Mouse (Mus musculus) MEL (cell line): ENCODE measurements around the gene Vgf. TPM values are rescaled to one million over a fixed set of nuclear protein-coding genes. Genes with fewer than 3 reads are reported as not detected.

Source experiments
- DNase-seq: peaks from one replicate; pipeline ENCODE4 v3.0.0; 2011; ENCODE audit warnings: low read depth, low spot score
- H3K27ac ChIP-seq: 2 replicates; pipeline ENCODE4 v1.5.1; 2012; ENCODE audit warnings: low read depth, mild to moderate bottlenecking, control low read depth, low read length, moderate library complexity; ENCODE audit not compliant: control insufficient read depth
- H3K27me3 ChIP-seq, 2 experiments: fragments of 150-350 bp in 1 of 2; sonication (generic) in 1 of 2; 2 replicates each; pipeline ENCODE4 v1.6.1; 2012; ENCODE audit warnings: low read length in 2 of 2, mild to moderate bottlenecking in 2 of 2, improper control_type of control experiment in 1 of 2, moderate library complexity in 1 of 2; ENCODE audit not compliant: insufficient read depth in 2 of 2, control insufficient read depth in 1 of 2
- H3K36me3 ChIP-seq, 2 experiments: 2 replicates each; pipeline ENCODE4 v1.6.1; 2012 to 2014; ENCODE audit warnings: low read length in 2 of 2, improper control_type of control experiment in 1 of 2, inconsistent platforms in 1 of 2, mild to moderate bottlenecking in 1 of 2; ENCODE audit not compliant: insufficient read depth in 2 of 2, control insufficient read depth in 1 of 2
- H3K4me1 ChIP-seq, 2 experiments: fragments of 150-350 bp in 1 of 2; sonication (generic) in 1 of 2; 2 replicates each; pipeline ENCODE4 v1.6.1; 2012; ENCODE audit warnings: low read length in 2 of 2, improper control_type of control experiment in 1 of 2, mild to moderate bottlenecking in 1 of 2; ENCODE audit not compliant: insufficient read depth in 2 of 2, control insufficient read depth in 1 of 2
- H3K4me3 ChIP-seq, 2 experiments: fragments of 150-350 bp in 1 of 2; sonication (generic) in 1 of 2; 2 replicates each; pipeline ENCODE4 v1.5.1; 2012; ENCODE audit warnings: low read depth in 2 of 2, low read length in 2 of 2, mild to moderate bottlenecking in 2 of 2, moderate library complexity in 2 of 2, control low read depth in 1 of 2, improper control_type of control experiment in 1 of 2; ENCODE audit not compliant: control insufficient read depth in 1 of 2, insufficient read depth in 1 of 2
- H3K79me2 ChIP-seq: 2 replicates; pipeline ENCODE4 v1.6.1; 2012; ENCODE audit warnings: mild to moderate bottlenecking, low read length, moderate library complexity; ENCODE audit not compliant: control insufficient read depth, poor library complexity, insufficient read depth
- H3K9ac ChIP-seq: 2 replicates; pipeline ENCODE4 v1.6.1; 2012; ENCODE audit warnings: low read depth, mild to moderate bottlenecking, control low read depth, low read length, moderate library complexity; ENCODE audit not compliant: control insufficient read depth, poor library complexity, severe bottlenecking
- H3K9me3 ChIP-seq: fragments of 150-350 bp; sonication (generic); replicated peaks from 2 replicates; pipeline ENCODE4 v1.6.1; 2012; ENCODE audit warnings: mild to moderate bottlenecking, low read length, improper control_type of control experiment, moderate library complexity; ENCODE audit not compliant: insufficient read depth
- BHLHE40 ChIP-seq: IDR thresholded peaks from 2 replicates; pipeline ENCODE4 v1.6.1; 2012; ENCODE audit warnings: low read depth, mild to moderate bottlenecking, inconsistent platforms, low read length, improper control_type of control experiment, borderline replicate concordance
- CHD1 ChIP-seq: IDR thresholded peaks from 2 replicates; pipeline ENCODE4 v1.6.1; 2012; ENCODE audit warnings: low read depth, mild to moderate bottlenecking, inconsistent platforms, low read length, improper control_type of control experiment
- CHD2 ChIP-seq: IDR thresholded peaks from 2 replicates; pipeline ENCODE4 v1.6.1; 2011; ENCODE audit warnings: low read length, improper control_type of control experiment
- CTCF ChIP-seq, 3 experiments: IDR thresholded peaks in 2 of 3; conservative IDR thresholded peaks in 1 of 3; 2 replicates each; pipeline ENCODE4 v1.5.1; 2011 to 2012; ENCODE audit warnings: low read length in 3 of 3, low read depth in 2 of 3, mild to moderate bottlenecking in 2 of 3, improper control_type of control experiment in 1 of 3, inconsistent platforms in 1 of 3, mixed read lengths in 1 of 3, moderate library complexity in 1 of 3; ENCODE audit not compliant: control insufficient read depth in 1 of 3, insufficient read depth in 1 of 3, poor library complexity in 1 of 3, severe bottlenecking in 1 of 3
- E2F4 ChIP-seq: IDR thresholded peaks from 2 replicates; pipeline ENCODE4 v1.6.1; 2011; ENCODE audit warnings: low read depth, low read length, improper control_type of control experiment, borderline replicate concordance
- HCFC1 ChIP-seq: IDR thresholded peaks from 2 replicates; pipeline ENCODE4 v1.6.1; 2012; ENCODE audit warnings: low read depth, mild to moderate bottlenecking, inconsistent platforms, low read length, improper control_type of control experiment, moderate library complexity
- JUND ChIP-seq: IDR thresholded peaks from 2 replicates; pipeline ENCODE4 v1.6.1; 2011; ENCODE audit warnings: low read depth, mild to moderate bottlenecking, improper control_type of control experiment, low read length
- KAT2A ChIP-seq: conservative IDR thresholded peaks from 2 replicates; pipeline ENCODE4 v1.6.1; 2012; ENCODE audit warnings: low read depth, low read length, improper control_type of control experiment, inconsistent platforms
- MAFK ChIP-seq: IDR thresholded peaks from 2 replicates; pipeline ENCODE4 v1.6.1; 2011; ENCODE audit warnings: low read depth, mild to moderate bottlenecking, low read length, improper control_type of control experiment, borderline replicate concordance
- MAZ ChIP-seq: IDR thresholded peaks from 2 replicates; pipeline ENCODE4 v1.6.1; 2012; ENCODE audit warnings: low read depth, mild to moderate bottlenecking, inconsistent platforms, low read length, improper control_type of control experiment
- MXI1 ChIP-seq: IDR thresholded peaks from 2 replicates; pipeline ENCODE4 v1.6.1; 2011; ENCODE audit warnings: mild to moderate bottlenecking, low read depth, low read length, improper control_type of control experiment
- MYB ChIP-seq: IDR thresholded peaks from 2 replicates; pipeline ENCODE4 v1.6.1; 2011; ENCODE audit warnings: mild to moderate bottlenecking, low read depth, low read length, improper control_type of control experiment
- MYC ChIP-seq: IDR thresholded peaks from 2 replicates; pipeline ENCODE4 v1.6.1; 2011; ENCODE audit warnings: low read depth, mild to moderate bottlenecking, low read length, improper control_type of control experiment, moderate library complexity
- NELFE ChIP-seq: IDR thresholded peaks from 2 replicates; pipeline ENCODE4 v1.6.1; 2011; ENCODE audit warnings: low read depth, low read length, improper control_type of control experiment
- POLR2A ChIP-seq, 2 experiments: IDR thresholded peaks; 2 replicates each; pipeline ENCODE4 v1.6.1; 2011 to 2012; ENCODE audit warnings: low read length in 2 of 2, mild to moderate bottlenecking in 2 of 2, control low read depth in 1 of 2, improper control_type of control experiment in 1 of 2, low read depth in 1 of 2, moderate library complexity in 1 of 2; ENCODE audit not compliant: control insufficient read depth in 1 of 2, insufficient read depth in 1 of 2, poor library complexity in 1 of 2
- POLR2AphosphoS2 ChIP-seq: IDR thresholded peaks from 2 replicates; pipeline ENCODE4 v1.6.1; 2011; ENCODE audit warnings: low read length, improper control_type of control experiment
- POLR2AphosphoS5 ChIP-seq: IDR thresholded peaks from 2 replicates; pipeline ENCODE4 v1.6.1; 2012; ENCODE audit warnings: low read depth, borderline replicate concordance, mild to moderate bottlenecking, inconsistent platforms, low read length, moderate library complexity, mixed read lengths
- RAD21 ChIP-seq: IDR thresholded peaks from 2 replicates; pipeline ENCODE4 v1.6.1; 2011; ENCODE audit warnings: mild to moderate bottlenecking, low read depth, low read length, improper control_type of control experiment
- RCOR1 ChIP-seq: IDR thresholded peaks from 2 replicates; pipeline ENCODE4 v1.6.1; 2012; ENCODE audit warnings: low read depth, mild to moderate bottlenecking, inconsistent platforms, low read length, improper control_type of control experiment
- SIN3A ChIP-seq: IDR thresholded peaks from 2 replicates; pipeline ENCODE4 v1.6.1; 2012; ENCODE audit warnings: low read length, improper control_type of control experiment, inconsistent platforms
- SMC3 ChIP-seq: IDR thresholded peaks from 2 replicates; pipeline ENCODE4 v1.6.1; 2011; ENCODE audit warnings: low read depth, low read length, improper control_type of control experiment
- TAL1 ChIP-seq: IDR thresholded peaks from 2 replicates; pipeline ENCODE4 v1.6.1; 2012; ENCODE audit warnings: mild to moderate bottlenecking, inconsistent platforms, low read length, moderate library complexity, mixed read lengths
- TBP ChIP-seq: IDR thresholded peaks from 2 replicates; pipeline ENCODE4 v1.8.0; 2011; ENCODE audit warnings: low read depth, low read length, improper control_type of control experiment
- TCF12 ChIP-seq: IDR thresholded peaks from 2 replicates; pipeline ENCODE4 v1.6.1; 2014; ENCODE audit warnings: low read depth, mild to moderate bottlenecking, inconsistent platforms, low read length, improper control_type of control experiment, moderate library complexity
- USF1 ChIP-seq: IDR thresholded peaks from 2 replicates; pipeline ENCODE4 v1.6.1; 2014; ENCODE audit warnings: low read depth, mild to moderate bottlenecking, inconsistent platforms, low read length, improper control_type of control experiment, moderate library complexity
- USF2 ChIP-seq, 2 experiments: IDR thresholded peaks; 2 replicates each; pipeline ENCODE4 v1.6.1; 2011 to 2012; ENCODE audit warnings: improper control_type of control experiment in 2 of 2, low read length in 2 of 2, borderline replicate concordance in 1 of 2, inconsistent platforms in 1 of 2, low read depth in 1 of 2, mild to moderate bottlenecking in 1 of 2; ENCODE audit not compliant: insufficient read depth in 1 of 2
- ZC3H11A ChIP-seq: IDR thresholded peaks from 2 replicates; pipeline ENCODE4 v1.6.1; 2012; ENCODE audit warnings: low read depth, mild to moderate bottlenecking, inconsistent platforms, low read length, improper control_type of control experiment
- ZKSCAN1 ChIP-seq: IDR thresholded peaks from 2 replicates; pipeline ENCODE4 v1.6.1; 2012; ENCODE audit warnings: low read depth, mild to moderate bottlenecking, inconsistent platforms, low read length, improper control_type of control experiment, moderate library complexity
- ZMIZ1 ChIP-seq: IDR thresholded peaks from 2 replicates; pipeline ENCODE4 v1.6.1; 2012; ENCODE audit warnings: low read depth, mild to moderate bottlenecking, inconsistent platforms, low read length, improper control_type of control experiment, moderate library complexity
- ZNF384 ChIP-seq: IDR thresholded peaks from 2 replicates; pipeline ENCODE4 v1.6.1; 2012; ENCODE audit warnings: low read depth, mild to moderate bottlenecking, inconsistent platforms, low read length, improper control_type of control experiment
- polyA plus RNA-seq, 2 experiments: library from polyadenylated mRNA; stranded (reverse) in 1 of 2; unstranded in 1 of 2; fragments of >175 nt in 1 of 2; fragments of >200 nt in 1 of 2; gene quantifications; 2 replicates each; pipeline versions ENCODE4 v1.2.1 to v1.2.4; 2012; ENCODE audit warnings: low replicate concordance in 2 of 2, low read depth in 1 of 2; ENCODE audit not compliant: insufficient read length in 2 of 2, insufficient read depth in 1 of 2, missing spikeins in 1 of 2
- total RNA-seq: library from RNA; depleted of rRNA; stranded (reverse); fragments of 300-350 nt; gene quantifications from 2 replicates; pipeline ENCODE4 v1.2.3, GENCODE M21; 2012

Gene Vgf
- total and polyA plus RNA-seq, 3 experiments, result 0.42 to 1.4 TPM; not detected in 1

GRCm38 (mm10) chr5:137061809-137062481 lies 35.8 kb downstream of the Vgf start (continued):
- TF ChIP-seq E2F4 (no peak), MAZ (no peak; the same call in 1 of the 2 replicates), KAT2A (no peak), RCOR1 (no peak), ZKSCAN1 (no peak), USF2 (IDR thresholded peaks at IDR 0.05; ENCODE audit: borderline replicate concordance in 1 of 2, insufficient read depth in 1 of 2, low read depth in 1 of 2, low read length in 2 of 2) (no peak), CHD2 (no peak), ZC3H11A (peak; percentile 45; the same call in 1 of the 2 replicates), CHD1 (no peak), MAFK (no peak), MYC (0 out of 2 replicates have a peak, but pooled peaks have one; percentile 16), TAL1 (no peak), TCF12 (no peak), TBP (no peak), ZMIZ1 (no peak), NELFE (0 out of 2 replicates have a peak, but pooled peaks have one; percentile 15), SMC3 (peak; percentile 57), ZNF384 (no peak), SIN3A (peak; percentile 38; the same call in 1 of the 2 replicates), MXI1 (no peak), RAD21 (peak; percentile 39), USF1 (peak; percentile 25; the same call in 1 of the 2 replicates), POLR2A (IDR thresholded peaks at IDR 0.05; ENCODE audit: control insufficient read depth in 1 of 2, insufficient read depth in 1 of 2, low read depth in 1 of 2, low read length in 2 of 2, poor library complexity in 1 of 2) (no peak; a peak in 1 of 4 replicates)

GRCm38 (mm10) chr5:137062601-137063000 lies 36.4 kb downstream of the Vgf start:
- no peak for DNase-seq
- Histone ChIP-seq H3K79me2 (no peaks in the 10 kb centered on the region), H3K4me1 (peaks cover 0 to 11% of the 10 kb centered on the region in 2 experiments; a peak in 2 of 4 replicates)
- TF ChIP-seq MYB (no peak), NELFE (no peak), TAL1 (no peak), TCF12 (no peak), ZMIZ1 (no peak), USF1 (no peak), JUND (no peak), POLR2A (IDR thresholded peaks at IDR 0.05; ENCODE audit: control insufficient read depth in 1 of 2, insufficient read depth in 1 of 2, low read depth in 1 of 2, low read length in 2 of 2, poor library complexity in 1 of 2) (no peak), BHLHE40 (no peak), CTCF (IDR thresholded peaks at IDR 0.05 in 2 of 3, conservative IDR thresholded peaks at IDR 0.05 in 1 of 3; ENCODE audit: control insufficient read depth in 1 of 3, insufficient read depth in 1 of 3, low read depth in 2 of 3, low read length in 3 of 3, poor library complexity in 1 of 3, severe bottlenecking in 1 of 3) (no peak), HCFC1 (no peak), CHD2 (no peak), POLR2AphosphoS5 (no peak), SMC3 (no peak), ZKSCAN1 (no peak), POLR2AphosphoS2 (no peak)
- TF ChIP-seq, all 39 proteins: peak for 0
- H3K9me3 ChIP-seq, result no peaks in the 10 kb centered on the region
- peak overlapping the region; percentile 35 for H3K9ac ChIP-seq
- H3K4me3 ChIP-seq, result no peak overlapping the region
- peaks cover 0 to 5% of the 10 kb centered on the region in 2 experiments; a peak in 1 of 4 replicates for H3K36me3 ChIP-seq
- no peaks in the 10 kb centered on the region; a peak in 1 of 4 replicates for H3K27me3 ChIP-seq
- no peak overlapping the region; the same call in 1 of the 2 replicates for H3K27ac ChIP-seq
